Mouse (Mus musculus) stomach, postnatal 0 days (tissue): ENCODE measurements at regions not wholly inside any gene's neighbourhood (a gene's known extent, or its start where the extent isn't known, plus 50 kb on each side); places are given as distances from the start of the nearest gene placed in this dataset.
A peak's percentile ranks its signal among the peaks of the same experiment; 100 is the strongest.

ENCODE experiments used
- ATAC-seq: fragments of 200-750 bp; cut with Nextera tagmentation; 2 replicates; pipeline ENCODE4 v1.8.0; 2017; ENCODE audit not compliant: low FRiP score, low TSS enrichment
- DNase-seq: peaks from one replicate; pipeline ENCODE4 v3.0.0-alpha.2; 2016; ENCODE audit warnings: low spot score
- H3K27ac ChIP-seq: fragments of 300-500 bp; sonication (generic); replicated peaks from 2 replicates; pipeline ENCODE4 v1.5.1; 2014; ENCODE audit warnings: mild to moderate bottlenecking, control low read depth
- H3K27me3 ChIP-seq: fragments of 300-500 bp; sonication (generic); 2 replicates; pipeline ENCODE4 v1.6.1; 2014; ENCODE audit warnings: low read length; ENCODE audit not compliant: control insufficient read depth, insufficient read depth
- H3K36me3 ChIP-seq: fragments of 300-500 bp; sonication (generic); 2 replicates; pipeline ENCODE4 v1.6.1; 2014; ENCODE audit warnings: low read length, mixed read lengths; ENCODE audit not compliant: control insufficient read depth, insufficient read depth
- H3K4me1 ChIP-seq: fragments of 300-500 bp; sonication (generic); replicated peaks from 2 replicates; pipeline ENCODE4 v1.6.1; 2014; ENCODE audit warnings: antibody characterized with exemption; ENCODE audit not compliant: control insufficient read depth, insufficient read depth
- H3K4me2 ChIP-seq: fragments of 300-500 bp; sonication (generic); replicated peaks from 2 replicates; pipeline ENCODE4 v1.6.1; 2014; ENCODE audit warnings: low read depth, mild to moderate bottlenecking, control low read depth, moderate library complexity
- H3K4me3 ChIP-seq: fragments of 300-500 bp; sonication (generic); 2 replicates; pipeline ENCODE4 v1.5.1; 2014; ENCODE audit warnings: low read depth, low read length, control low read depth
- H3K9ac ChIP-seq: fragments of 300-500 bp; sonication (generic); 2 replicates; pipeline ENCODE4 v1.6.1; 2014; ENCODE audit warnings: mild to moderate bottlenecking, low read length, control low read depth, mixed read lengths
- H3K9me3 ChIP-seq: fragments of 300-500 bp; sonication (generic); 2 replicates; pipeline ENCODE4 v1.6.1; 2016; ENCODE audit warnings: low read length; ENCODE audit not compliant: control insufficient read depth
- CTCF ChIP-seq: IDR thresholded peaks from 2 replicates; pipeline ENCODE4 v1.5.1; 2016; ENCODE audit warnings: antibody characterized with exemption, low read depth, mild to moderate bottlenecking, moderate library complexity
- EP300 ChIP-seq: optimal IDR thresholded peaks from 2 replicates; pipeline ENCODE3; 2016; ENCODE audit warnings: antibody characterized with exemption
- WGBS: fragments of 180-500 bp; shearing (Covaris S2); extraction: QIAGEN DNeasy Blood & Tissue Kit; methylation state at CpG from one replicate; pipeline ENCODE4 v1.1.7; 2014; 5-methylcytosine and 5-hydroxymethylcytosine counted together

- Histone ChIP-seq H3K9me3 (no peaks in the 10 kb centered on the region), H3K36me3 (no peaks in the 10 kb centered on the region), H3K4me3 (no peak overlapping the region), H3K27me3 (no peaks in the 10 kb centered on the region), H3K9ac (no peak overlapping the region), H3K4me2 (no peak overlapping the region), H3K4me1 (no peaks in the 10 kb centered on the region), H3K27ac (no peak overlapping the region)
- 43% methylated on average over 3 of the region's 3 CpGs for WGBS
- DNase-seq (no peak), ATAC-seq (no peak)
- TF ChIP-seq CTCF = no peak
- no peak for TF ChIP-seq EP300
Measured at GRCm38 (mm10) chr3:120123155-120123554, 338.9 kb upstream of the Ptbp2 start.

- no peaks in the 10 kb centered on the region for H3K9me3 ChIP-seq
- DNase-seq (no peak), ATAC-seq (no peak)
- no peak overlapping the region for H3K4me2 ChIP-seq
- H3K27ac ChIP-seq = no peak overlapping the region
- no peaks in the 10 kb centered on the region for H3K27me3 ChIP-seq
- no peak overlapping the region for H3K4me3 ChIP-seq
- WGBS = 71% methylated on average over 7 of the region's 7 CpGs
- no peak for TF ChIP-seq CTCF
- no peak for TF ChIP-seq EP300
- H3K4me1 ChIP-seq = no peaks in the 10 kb centered on the region
- H3K36me3 ChIP-seq = no peaks in the 10 kb centered on the region
- H3K9ac ChIP-seq = no peak overlapping the region
Measured at GRCm38 (mm10) chr3:120083171-120083932, 299.1 kb upstream of the Ptbp2 start.

GRCm38 (mm10) chr3:120073528-120073927, 289.3 kb upstream of the Ptbp2 start:
- Histone ChIP-seq H3K4me2 (no peak overlapping the region), H3K36me3 (no peaks in the 10 kb centered on the region), H3K9me3 (no peaks in the 10 kb centered on the region), H3K27ac (no peak overlapping the region), H3K9ac (no peak overlapping the region), H3K4me1 (no peaks in the 10 kb centered on the region), H3K27me3 (no peaks in the 10 kb centered on the region), H3K4me3 (no peak overlapping the region)
- DNase-seq (no peak), ATAC-seq (no peak)
- 32% methylated on average over 1 of the region's 1 CpGs for WGBS
- TF ChIP-seq EP300 (no peak), CTCF (no peak)

- no peaks in the 10 kb centered on the region for H3K36me3 ChIP-seq
- no peak overlapping the region for H3K4me2 ChIP-seq
- H3K9ac ChIP-seq = no peak overlapping the region
- ATAC-seq = peak; percentile 63; the same call in 1 of the 2 replicates
- DNase-seq = no peak
- WGBS = 45% methylated on average over 6 of the region's 6 CpGs
- TF ChIP-seq EP300 = no peak
- no peak for TF ChIP-seq CTCF
- H3K4me1 ChIP-seq = no peaks in the 10 kb centered on the region
- H3K27me3 ChIP-seq = no peaks in the 10 kb centered on the region
- H3K4me3 ChIP-seq = no peak overlapping the region
- H3K9me3 ChIP-seq = no peaks in the 10 kb centered on the region
- no peak overlapping the region for H3K27ac ChIP-seq
Measured at GRCm38 (mm10) chr3:120065714-120066113, 281.4 kb upstream of the Ptbp2 start.

GRCm38 (mm10) chr3:120064854-120065480, 280.7 kb upstream of the Ptbp2 start:
- Histone ChIP-seq H3K4me3 (no peak overlapping the region), H3K9ac (no peak overlapping the region), H3K4me1 (no peaks in the 10 kb centered on the region), H3K27me3 (no peaks in the 10 kb centered on the region), H3K27ac (0 out of 2 replicates have a peak overlapping the region, but pooled peaks have one; percentile 20), H3K36me3 (no peaks in the 10 kb centered on the region), H3K4me2 (no peak overlapping the region), H3K9me3 (no peaks in the 10 kb centered on the region)
- ATAC-seq = no peak
- no peak for DNase-seq
- TF ChIP-seq EP300 (no peak), CTCF (no peak)
- WGBS = 35% methylated on average over 5 of the region's 5 CpGs

- Histone ChIP-seq H3K27me3 (no peaks in the 10 kb centered on the region), H3K4me2 (no peak overlapping the region), H3K4me1 (no peaks in the 10 kb centered on the region), H3K9ac (no peak overlapping the region), H3K36me3 (no peaks in the 10 kb centered on the region), H3K9me3 (no peaks in the 10 kb centered on the region), H3K27ac (no peak overlapping the region), H3K4me3 (no peak overlapping the region)
- TF ChIP-seq CTCF (no peak), EP300 (no peak)
- ATAC-seq (no peak), DNase-seq (no peak)
- WGBS = 72% methylated on average over 5 of the region's 5 CpGs
Measured at GRCm38 (mm10) chr3:120062264-120062663, 278.0 kb upstream of the Ptbp2 start.
